Mouse (Mus musculus) myocyte (in vitro differentiated cells): ENCODE data around the gene Slc38a1.

Experiments
- CEBPB ChIP-seq: IDR thresholded peaks from 2 replicates; pipeline ENCODE4 v1.6.1; 2011; ENCODE audit warnings: mild to moderate bottlenecking, moderate library complexity; ENCODE audit not compliant: poor library complexity, insufficient read depth, severe bottlenecking
- E2F4 ChIP-seq: IDR thresholded peaks from one replicate; pipeline ENCODE4 v1.6.1; 2011; ENCODE audit warnings: mild to moderate bottlenecking, control low read depth, moderate library complexity; ENCODE audit not compliant: insufficient read depth
- MAX ChIP-seq: IDR thresholded peaks from one replicate; pipeline ENCODE4 v1.6.1; 2011; ENCODE audit warnings: low read depth, mild to moderate bottlenecking, control low read depth
- MYOD1 ChIP-seq, 3 experiments: IDR thresholded peaks; one replicate each; pipeline ENCODE4 v1.6.1; 2011; ENCODE audit warnings: control low read depth in 2 of 3, low read depth in 2 of 3, mild to moderate bottlenecking in 2 of 3, moderate library complexity in 1 of 3; ENCODE audit not compliant: insufficient read length in 2 of 3, control insufficient read depth in 1 of 3
- MYOG ChIP-seq, 3 experiments: IDR thresholded peaks; one replicate each; pipeline ENCODE4 v1.6.1; 2011; ENCODE audit warnings: control low read depth in 2 of 3, low read depth in 2 of 3, mild to moderate bottlenecking in 2 of 3; ENCODE audit not compliant: insufficient read length in 2 of 3, control insufficient read depth in 1 of 3, insufficient read depth in 1 of 3
- POLR2A ChIP-seq: IDR thresholded peaks from one replicate; pipeline ENCODE4 v1.6.1; 2011; ENCODE audit warnings: low read depth, mild to moderate bottlenecking, control low read depth, moderate library complexity; ENCODE audit not compliant: insufficient read length
- POLR2AphosphoS2 ChIP-seq: IDR thresholded peaks from one replicate; pipeline ENCODE4 v1.6.1; 2011; ENCODE audit warnings: low read depth, control low read depth; ENCODE audit not compliant: insufficient read length
- REST ChIP-seq: IDR thresholded peaks from one replicate; pipeline ENCODE4 v1.6.1; 2011; ENCODE audit warnings: mild to moderate bottlenecking, control low read depth, moderate library complexity; ENCODE audit not compliant: insufficient read depth, insufficient read length
- SRF ChIP-seq: IDR thresholded peaks from one replicate; pipeline ENCODE4 v1.6.1; 2011; ENCODE audit warnings: low read depth; ENCODE audit not compliant: control insufficient read depth, insufficient read length
- TCF12 ChIP-seq: IDR thresholded peaks from one replicate; pipeline ENCODE4 v1.6.1; 2011; ENCODE audit warnings: mild to moderate bottlenecking, control low read depth; ENCODE audit not compliant: poor library complexity, insufficient read depth, severe bottlenecking
- TCF3 ChIP-seq: IDR thresholded peaks from one replicate; pipeline ENCODE4 v1.6.1; 2011; ENCODE audit warnings: low read depth, control low read depth; ENCODE audit not compliant: insufficient read length
- USF1 ChIP-seq: IDR thresholded peaks from one replicate; pipeline ENCODE4 v1.6.1; 2011; ENCODE audit warnings: low read depth, mild to moderate bottlenecking, control low read depth, moderate library complexity

DNA sequence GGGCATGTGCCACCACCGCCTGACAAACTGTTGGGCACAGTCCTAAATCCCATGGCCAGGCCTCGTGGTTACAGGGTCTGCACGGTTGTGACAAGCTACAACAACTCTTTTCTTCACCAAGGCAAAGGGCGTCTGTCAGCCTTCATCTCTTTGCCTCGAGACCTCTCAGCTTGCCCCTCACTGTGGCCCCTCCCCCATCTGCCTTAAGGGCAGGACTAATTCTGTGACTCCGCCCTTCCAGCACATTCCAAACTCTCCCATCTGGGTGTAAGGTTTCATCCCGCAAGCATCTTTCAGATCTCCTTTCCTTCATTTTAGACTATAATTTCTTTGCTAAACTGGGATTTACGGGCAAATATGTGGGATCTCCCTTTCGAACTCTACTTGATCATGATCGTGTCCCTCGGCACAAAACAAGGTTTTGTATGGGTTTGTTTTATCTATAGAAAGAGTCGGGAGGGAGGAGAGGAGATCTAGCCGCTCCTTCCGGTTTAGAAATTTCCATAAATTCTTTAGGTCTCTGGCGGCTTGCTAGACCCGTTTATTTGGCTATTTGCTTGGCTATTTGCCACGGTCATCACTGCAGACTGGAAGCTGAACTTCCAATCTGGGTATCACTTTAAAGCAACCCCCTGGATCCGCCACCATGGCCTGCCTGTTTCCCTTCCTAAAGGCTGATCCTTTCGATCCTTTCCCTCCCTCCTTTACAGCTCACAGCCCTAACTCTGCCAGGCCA, 7.9 kb downstream of the Slc38a1 start:
- TF ChIP-seq MYOD1 (IDR thresholded peaks at IDR 0.05; ENCODE audit: control insufficient read depth in 1 of 3, insufficient read length in 2 of 3, low read depth in 2 of 3): no peak
- TF ChIP-seq CEBPB: no peak
- TF ChIP-seq POLR2A: no peak
- TF ChIP-seq USF1: no peak
- TF ChIP-seq MAX: no peak
- TF ChIP-seq TCF12: no peak
- no peak for TF ChIP-seq MYOG (IDR thresholded peaks at IDR 0.05; ENCODE audit: control insufficient read depth in 1 of 3, insufficient read depth in 1 of 3, insufficient read length in 2 of 3, low read depth in 2 of 3)
- no peak for TF ChIP-seq POLR2AphosphoS2
- TF ChIP-seq E2F4: no peak
- no peak for TF ChIP-seq TCF3
- TF ChIP-seq REST: no peak
- TF ChIP-seq SRF: no peak
